Mouse (Mus musculus) fibroblast of lung, adult 2 months (primary cell): ENCODE data around the gene Thoc6.

Source experiments
- DNase-seq: peaks from one replicate; pipeline ENCODE4 v3.0.0-alpha.2; 2011; ENCODE audit warnings: low read depth

Thoc6 gene

DNA sequence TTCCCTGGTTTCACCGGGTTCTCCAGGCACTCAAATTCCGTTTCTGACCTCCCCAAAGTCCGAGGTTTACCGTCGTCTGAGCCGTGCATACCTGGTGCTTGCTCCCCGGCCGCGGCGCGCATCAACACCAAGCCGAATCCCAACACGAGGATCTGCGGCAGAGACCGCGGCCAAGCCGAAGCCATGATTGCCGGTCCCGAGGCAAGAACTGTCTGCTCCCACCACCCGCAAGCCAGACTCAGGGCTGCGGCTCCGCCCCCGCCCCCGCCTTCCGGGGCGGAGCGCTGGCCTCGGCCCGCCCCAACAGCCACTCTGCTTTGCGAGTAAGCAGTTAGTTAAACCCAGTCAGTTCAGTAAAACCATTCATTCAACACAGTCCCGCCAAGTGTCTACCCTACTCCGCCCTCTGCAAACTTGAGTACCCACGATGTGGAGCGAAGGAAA is 3.6 kb upstream of the Thoc6 start, which contains the start of gene Tnfrsf12a:
TSS of gene Tnfrsf12a (minus strand) at position 233 of the 444 bp plus-strand sequence.
- peak; percentile 80 for DNase-seq

DNA sequence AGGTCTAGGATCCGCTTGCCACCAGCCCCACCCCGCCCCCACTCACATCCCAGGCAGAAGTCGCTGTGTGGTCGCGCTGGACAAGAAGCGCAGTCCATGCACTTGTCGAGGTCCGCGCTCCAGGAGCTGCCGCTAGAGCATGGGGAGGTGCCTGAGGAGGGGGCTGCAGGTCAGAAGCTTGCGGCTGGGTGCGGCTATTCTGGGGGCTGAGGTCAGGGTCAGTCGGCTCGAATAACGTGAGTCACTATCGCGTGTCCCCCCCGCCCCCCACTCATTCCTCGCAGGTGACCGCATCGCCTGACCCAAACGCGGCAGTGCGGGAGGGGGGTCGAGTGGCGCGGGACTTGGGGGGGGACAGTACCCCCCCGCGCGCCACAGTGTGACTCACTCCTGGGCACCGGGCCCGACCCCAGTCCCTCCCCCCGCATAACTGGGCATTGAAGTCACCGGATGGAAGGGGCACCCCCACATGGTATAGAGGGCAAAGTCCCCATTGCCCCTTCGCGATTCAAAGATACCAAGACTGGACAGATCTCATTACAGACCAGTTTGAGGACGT is 2.9 kb upstream of the Thoc6 start:
- DNase-seq, result peak; percentile 24

DNA sequence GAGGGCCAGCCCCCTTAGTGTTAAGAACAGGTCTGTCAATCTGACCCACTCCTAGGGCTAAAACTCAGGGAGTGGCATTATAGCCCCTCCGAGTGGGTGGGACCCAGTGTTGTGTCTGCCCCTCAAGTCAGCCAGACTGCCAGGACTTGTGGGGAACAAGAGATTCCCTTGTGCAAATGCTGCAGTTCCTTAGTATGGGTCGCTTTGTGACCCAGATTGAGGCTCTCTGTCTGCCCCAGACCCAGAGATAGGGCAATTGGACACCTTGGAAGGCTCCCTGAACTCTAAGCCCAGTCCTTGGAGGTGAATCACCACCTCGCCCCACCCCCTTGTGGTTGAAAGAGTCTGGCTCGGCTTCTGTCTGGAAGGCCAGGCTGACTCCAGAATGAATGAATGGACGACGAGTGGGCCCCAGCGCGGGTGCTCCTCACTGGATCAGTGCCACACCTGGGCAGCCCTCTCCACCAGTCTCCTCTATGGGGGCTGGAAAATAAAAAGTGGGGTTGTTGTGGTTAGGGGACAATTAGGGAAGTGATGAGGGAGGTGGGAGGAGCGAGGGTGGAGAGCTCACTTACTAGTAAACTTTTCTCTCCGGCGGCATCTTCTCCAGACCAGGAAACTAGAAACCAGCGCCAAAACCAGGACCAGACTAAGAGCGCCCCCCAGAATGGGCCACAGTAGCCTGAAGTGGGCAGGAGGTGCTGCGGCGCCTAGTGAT is 2.0 kb upstream of the Thoc6 start:
- DNase-seq, result peak; percentile 94

DNA sequence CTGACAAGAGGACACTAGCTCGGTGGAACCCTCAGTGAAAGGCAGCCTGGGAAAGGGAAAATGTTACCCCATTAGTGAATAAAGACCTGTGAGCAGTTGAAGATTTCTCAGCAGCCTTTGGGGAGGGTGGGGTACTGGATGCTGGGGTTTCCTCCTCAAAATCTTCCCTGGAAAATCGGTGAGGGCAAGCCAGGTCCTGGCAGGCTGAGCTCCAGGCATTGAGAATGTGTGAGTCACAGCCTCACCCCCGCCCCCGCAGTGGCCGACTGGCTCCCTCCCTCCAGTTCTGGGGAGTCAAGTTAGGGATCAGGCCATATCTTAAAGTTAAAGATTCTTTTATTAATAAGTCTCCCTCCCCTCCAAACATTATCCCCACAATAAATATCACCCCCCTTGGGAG is 1.4 kb upstream of the Thoc6 start:
- no peak for DNase-seq

DNA sequence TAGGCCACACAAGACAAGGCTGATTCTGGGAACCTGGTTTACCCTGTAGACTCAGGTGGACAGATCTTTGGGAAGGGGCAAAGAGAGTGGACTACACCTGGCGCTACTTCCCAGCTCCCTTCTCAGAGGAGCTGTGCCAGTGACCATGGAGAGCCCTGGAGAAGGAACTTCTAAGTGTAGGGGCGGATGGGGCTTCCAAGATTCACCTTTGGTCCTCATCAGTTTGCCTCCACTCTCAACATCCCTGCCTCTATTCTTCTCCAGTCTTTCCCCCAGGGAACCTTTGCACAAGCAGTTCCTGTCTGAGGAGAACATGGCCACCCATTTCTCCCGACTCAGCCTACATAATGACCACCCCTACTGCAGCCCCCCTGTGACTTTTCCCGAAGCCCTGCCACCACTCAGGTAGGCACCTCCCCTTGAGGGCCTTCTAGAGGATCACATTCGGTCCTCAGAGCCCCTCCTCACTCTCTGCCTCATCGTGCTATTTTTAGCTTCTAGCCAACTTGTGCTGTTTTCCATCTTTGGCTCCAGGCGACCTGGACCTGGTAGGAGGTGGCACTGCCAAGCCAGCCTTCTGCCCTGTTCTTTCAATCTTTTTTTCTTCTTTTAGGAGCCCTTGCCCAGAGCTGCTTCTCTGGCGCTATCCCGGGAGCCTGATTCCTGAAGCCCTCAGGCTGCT is 730 bp upstream of the Thoc6 start:
- DNase-seq, result no peak

DNA sequence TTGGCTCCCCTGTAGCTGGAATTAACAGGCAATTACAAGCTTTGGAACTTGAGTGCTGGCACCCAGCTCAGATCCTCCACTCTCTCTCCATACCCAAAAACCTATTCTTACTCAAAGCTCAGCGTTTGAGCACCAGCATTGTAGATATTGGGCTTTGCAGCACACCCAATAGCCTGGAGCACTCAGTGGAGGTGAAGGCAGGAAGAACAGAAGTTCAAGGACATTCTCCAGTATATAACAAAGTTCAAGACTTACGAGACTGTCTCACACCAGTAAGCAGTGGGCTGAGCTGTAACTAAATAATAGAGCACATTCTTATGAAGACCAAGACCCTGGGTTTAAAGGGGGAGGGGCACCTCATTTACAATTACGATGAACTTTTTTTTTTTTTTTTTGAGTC is 921 bp downstream of the Thoc6 start:
- DNase-seq, result no peak

DNA sequence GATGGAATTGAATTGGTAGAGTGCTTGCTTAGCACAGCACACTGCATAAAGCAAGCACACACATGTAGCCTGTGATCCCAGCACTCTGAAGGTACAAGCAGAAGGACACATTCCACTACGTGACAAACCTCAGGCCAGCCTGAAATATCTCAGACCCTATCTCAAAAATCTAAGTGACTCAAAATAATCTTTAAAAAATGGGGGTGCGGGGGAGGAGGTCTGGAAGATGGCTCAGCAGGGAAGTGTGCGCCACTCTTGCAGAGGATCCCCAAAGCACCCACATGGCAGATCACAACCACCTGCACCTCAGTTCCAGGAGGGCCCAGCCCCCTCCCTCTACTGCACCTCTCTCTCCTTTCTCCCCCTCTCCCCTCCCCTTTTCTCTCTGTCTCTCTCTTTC is 2.2 kb downstream of the Thoc6 start:
- no peak for DNase-seq

DNA sequence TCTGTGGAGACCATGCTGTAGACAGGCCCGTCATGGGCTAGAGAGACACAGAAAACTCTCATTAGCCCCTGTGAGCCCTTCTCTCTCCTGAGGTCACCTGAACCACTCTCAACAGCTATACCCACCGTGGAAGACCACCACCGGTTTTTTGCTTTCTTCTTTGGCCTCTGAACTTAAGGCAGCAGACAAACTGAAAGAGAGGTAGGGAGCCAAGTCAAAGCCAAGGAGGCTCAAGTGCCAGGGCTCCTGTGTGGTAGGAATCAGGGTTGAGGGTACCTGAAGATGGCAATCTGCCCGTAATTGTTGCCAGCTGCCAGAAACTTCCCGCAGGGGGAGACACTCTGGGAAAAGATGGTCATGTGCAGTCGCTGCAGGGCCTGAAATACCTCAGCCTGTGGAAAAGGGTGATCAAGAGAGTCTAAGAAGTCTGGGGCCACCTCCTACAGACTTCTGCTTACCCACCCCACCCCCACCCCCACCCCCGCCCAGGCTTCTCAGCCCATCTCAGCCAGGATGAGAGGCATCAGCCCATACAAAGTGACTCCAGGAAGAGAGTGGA is 3.1 kb downstream of the Thoc6 start:
- no peak for DNase-seq

DNA sequence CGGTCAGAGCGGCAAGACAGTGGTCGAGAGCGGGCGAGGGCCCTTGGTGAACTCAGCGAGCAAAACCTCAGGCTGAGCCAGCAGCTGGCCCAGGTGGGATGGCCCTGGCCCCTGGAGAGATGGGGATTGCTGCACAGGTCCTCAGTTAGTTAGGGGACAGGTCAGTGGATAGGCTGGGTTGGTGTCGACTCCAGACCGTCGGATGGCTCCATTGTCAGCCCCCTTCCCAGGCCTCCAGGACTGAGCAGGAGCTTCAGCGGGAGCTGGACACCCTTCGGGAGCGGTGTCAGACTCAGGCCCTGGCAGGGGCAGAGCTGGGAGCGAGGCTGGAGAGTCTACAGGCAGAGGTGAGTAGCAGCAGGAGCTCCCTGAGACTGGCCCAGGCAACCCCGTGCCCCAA is 8.2 kb downstream of the Thoc6 start:
- DNase-seq, result no peak

DNA sequence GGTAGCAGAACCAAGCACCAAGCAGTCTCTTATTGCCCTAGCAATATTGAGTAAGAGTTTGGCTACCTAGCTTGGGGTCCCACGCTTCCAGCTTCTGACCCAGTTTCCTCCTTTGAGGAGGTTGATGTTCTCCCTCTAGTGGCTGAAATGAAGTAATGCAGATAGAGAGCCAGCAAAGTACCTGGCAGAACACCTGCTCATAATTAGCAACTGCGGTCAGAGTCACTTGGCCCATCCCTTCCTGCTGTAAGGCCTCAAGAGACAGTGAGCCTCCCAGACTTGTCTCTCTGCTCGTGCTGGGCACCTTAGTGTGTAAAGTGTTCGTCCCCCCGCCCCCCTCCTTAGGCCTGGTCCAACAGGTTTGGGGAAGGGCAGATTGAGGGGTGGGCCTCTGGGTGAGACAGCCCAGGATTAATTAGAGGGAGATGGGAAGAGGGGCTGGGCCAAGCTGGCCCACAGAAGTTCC is 9.1 kb downstream of the Thoc6 start:
- no peak for DNase-seq

DNA sequence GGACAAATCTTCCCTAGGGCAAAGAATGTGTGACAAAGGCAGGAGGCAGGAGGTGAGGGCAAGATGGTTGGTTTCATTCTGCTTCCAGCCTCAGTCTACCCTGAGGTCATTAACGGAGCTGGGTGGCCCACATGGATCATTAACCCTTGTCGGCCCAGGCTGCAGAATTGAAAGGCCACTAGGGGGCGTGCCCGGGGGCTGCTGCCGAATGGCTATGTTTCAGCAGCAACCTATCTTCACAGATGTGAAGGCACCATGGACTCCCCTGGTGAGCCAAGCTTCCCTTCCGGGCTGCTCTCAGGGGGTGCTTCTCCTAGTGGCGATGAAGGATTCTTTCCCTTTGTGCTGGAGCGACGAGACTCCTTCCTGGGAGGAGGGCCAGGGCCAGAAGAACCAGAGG is 12.2 kb downstream of the Thoc6 start:
- no peak for DNase-seq

DNA sequence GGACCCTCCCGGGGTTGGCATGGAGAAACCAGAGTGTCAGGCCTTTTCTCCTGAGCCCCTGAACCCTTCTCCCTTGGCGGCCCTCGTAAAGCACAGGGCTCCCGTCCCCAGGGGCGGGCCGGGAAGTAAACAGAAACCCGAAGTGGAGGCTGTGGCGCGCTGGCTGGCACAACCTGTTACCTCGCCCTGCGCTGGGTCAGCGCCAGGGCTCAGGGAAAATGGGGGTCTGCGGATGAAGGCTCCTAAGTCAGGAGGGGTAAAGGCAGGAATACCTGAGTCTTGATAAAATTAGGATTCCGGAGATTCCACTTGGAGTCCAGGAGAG is 12.8 kb downstream of the Thoc6 start:
- no peak for DNase-seq

DNA sequence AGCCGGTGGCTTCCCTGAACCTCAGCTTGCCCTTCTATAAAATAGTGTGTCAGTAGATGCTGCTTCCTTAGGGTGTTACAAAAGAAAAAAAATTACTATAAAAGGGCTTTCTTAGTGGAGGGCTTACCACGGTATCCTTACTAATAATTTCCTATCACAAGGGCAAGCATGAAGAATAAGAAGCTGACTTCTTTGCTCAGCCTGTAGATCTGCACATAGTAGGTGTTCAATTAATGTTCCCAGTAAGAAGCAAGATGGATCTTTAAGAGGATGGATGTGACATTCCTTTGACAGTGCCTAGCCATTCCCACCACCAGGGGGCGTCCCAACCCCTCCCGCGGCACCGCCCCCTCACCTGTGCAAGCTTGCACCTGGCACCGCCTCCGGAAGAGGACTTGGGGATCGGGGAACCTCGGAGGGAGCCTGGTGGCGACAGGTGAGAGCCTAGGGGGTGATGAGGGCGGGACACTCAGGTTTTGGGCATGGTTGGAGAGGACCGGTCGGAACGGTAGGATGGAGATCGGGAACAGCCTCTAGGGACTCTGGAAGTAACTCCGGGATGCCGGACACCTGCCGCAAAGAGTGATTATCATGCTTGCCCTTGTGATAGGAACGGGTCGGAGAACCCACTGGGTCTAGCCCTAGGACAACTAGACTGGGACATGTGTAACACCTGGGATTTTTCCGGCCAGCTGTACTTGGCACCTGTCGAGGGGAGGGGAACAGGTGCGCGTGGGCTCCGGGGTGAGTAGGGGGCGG is 13.4 kb downstream of the Thoc6 start, which contains the start of gene Bicdl2:
TSS of gene Bicdl2 (plus strand) at position 390 of the 759 bp plus-strand sequence.
- no peak for DNase-seq

DNA sequence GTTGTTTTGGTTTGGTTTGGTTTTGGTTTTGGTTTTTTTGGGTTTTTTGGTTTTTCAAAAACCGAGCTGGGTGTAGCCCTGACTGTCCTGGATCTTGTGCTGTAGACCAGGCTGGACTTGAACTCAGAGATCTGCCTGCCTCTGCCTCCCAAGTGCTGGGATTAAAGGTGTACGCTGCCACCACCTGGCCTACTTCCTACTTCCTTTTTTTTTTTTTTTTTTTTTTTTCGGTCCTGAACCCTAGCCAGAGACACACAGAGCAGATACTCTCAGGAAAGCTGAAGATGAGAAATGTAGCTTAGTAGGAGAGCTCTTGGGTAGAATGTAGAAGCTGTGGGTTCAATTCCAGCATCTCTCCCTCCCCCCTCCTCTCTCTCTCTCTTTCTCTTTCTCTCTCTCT is 15.2 kb downstream of the Thoc6 start:
- DNase-seq, result no peak

DNA sequence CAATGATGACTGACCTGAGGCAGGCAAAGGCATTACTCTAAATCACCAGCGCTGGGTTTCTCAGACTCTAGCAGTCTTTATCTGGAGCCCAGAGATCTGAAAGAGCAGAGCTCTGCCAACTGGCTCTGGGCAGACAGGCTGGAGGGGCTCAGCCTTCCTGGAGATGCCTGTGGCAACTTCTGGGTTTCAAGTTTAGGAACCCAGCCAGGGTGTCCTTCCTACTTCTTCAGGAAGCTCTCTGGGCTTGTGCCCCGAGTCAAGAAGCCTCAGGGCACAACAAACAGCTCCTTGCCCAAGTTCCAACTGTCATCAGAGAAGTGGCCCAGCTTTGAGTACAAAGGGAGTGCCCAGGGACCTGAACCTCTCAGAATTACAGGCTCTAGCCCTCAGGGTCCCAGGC is 19.3 kb downstream of the Thoc6 start:
- DNase-seq, result no peak

DNA sequence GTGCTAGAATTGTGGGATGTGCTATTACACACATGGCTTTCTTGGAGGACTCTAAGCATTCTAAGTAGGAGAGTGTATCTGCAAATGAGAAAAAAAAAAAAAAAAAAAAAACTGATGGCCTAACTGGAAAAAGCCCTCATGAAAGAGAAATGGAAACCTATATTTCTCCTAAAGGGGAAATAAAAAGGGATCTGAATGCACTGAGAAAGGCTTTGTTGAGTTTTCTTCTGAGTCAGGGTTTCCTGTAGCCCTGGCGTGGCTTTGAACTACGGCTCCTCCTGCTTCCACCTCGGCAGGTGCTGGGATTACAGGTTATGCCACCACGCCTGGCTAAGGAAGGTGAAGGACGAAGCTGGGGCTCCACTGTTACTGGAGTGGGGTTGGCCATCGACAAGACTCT is 19.7 kb downstream of the Thoc6 start:
- DNase-seq, result no peak

DNA sequence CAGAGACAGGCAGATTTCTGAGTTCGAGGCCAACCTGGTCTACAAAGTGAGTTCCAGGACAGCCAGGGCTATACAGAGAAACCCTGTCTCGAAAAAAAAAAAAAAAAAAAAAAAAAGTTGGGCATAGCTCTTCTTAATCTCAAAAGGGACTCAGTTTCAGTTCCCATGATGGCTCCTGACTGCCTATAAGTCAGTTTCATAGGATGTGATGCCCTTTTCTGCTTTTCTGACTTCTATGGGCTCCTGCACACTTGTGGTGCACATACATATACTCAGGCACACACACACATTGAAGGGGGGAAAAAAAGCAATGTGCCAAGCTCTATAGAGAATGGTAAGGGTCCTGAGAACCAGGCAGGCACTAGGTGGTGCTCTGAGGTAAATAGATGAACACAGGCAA is 20.4 kb downstream of the Thoc6 start:
- DNase-seq, result no peak

DNA sequence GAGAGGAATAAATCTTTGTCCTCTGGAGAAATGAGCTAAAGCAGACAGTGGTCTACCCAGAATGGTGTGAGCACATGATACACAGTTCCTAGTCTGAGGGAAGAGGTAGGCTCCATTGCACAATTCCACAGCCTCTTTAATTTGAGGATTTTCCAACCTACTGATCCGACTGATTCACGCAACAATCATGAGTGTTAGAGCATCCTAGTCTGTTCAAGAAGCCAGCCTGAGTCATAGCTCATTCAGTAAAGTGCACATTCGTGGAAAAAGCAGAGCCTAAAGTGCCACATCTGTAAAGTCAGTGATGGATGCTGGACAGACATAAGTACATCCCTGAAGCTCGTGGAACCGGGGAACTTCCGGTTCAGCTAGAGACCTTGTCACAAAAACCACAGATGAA is 22.3 kb downstream of the Thoc6 start:
- DNase-seq, result no peak

DNA sequence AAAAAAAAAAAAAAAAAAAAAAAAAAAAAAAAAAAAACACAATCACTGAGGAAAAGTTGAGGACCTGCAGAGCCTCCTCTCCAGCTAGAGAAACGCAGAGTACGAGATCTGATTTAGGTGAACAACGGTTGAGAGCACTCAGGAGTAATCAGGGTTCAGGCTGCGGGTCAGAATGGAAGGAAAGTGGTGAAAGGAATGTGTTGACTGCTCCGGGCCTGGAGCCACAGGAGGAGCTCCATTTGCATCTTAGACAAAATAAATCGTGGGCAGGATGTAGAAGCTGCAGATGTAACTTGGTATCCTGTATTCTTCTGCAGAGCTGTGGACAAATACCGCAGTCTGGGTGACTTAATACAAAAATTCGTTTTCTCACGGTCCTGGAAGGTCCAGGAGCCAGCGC is 27.8 kb downstream of the Thoc6 start:
- DNase-seq, result no peak

DNA sequence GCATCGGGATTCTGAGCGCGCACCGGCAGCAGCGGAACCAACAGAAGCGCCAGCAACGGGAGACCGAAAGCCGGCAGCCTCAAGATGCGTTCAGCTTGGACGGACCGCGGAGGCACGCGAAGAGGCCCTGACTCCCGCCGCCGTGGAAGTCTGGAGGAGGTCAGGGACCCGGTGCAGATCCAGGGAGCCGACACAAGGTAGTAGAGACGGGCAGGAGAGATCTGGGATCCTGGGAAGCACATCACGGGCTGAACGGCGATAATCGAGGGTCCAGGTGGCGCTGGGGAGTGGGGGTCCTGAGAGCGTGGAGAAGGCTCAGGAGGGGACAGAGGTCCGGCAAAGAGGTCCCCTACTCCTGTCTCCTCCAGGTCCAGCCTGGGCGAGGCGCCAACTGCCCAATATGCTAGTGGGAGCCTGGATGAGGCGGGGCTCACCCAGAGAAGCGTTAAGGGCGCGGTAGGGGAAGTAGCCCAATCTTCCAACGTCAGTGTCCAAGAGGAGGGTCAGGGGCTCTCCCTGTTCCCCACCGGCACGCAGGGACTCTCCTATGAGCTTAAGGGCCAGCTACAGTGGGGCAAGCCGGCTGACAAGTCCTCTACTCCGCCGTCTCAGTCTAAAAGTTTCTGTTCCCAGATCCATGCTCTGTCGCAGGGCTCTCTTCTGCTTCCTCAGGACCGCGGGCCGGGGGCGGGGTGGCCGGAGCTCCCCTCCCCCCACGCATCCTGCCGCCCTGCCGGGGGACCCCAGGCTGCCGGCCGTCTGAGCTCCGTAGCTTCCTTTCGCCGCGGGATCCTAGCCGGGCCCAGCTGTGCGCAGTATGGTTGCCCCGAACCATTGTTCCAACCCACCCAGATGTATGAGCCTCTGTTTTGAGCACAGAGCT is 28.8 kb downstream of the Thoc6 start, which contains the start of gene Mmp25:
TSS of gene Mmp25 (minus strand) at position 665 of the 883 bp plus-strand sequence.
- no peak for DNase-seq

DNA sequence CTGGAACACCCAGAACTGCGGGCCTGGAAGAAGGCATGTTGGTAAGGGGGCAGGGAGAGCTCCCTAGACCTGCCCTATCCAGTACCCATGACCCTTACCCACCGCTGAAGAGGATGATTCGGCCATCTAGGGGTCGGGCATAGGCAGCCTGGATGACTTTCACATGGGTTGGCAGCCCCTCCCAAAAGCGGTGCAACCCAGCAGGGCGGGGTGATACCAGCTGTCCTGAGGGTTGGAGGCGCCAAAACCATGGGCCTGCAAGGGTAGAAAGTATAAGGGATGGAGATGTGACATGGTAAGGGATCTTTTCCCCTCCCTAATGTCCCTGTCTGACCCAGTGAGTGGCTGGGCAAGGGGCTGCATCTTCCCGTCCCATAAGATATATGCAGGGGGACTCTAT is 42.4 kb downstream of the Thoc6 start:
- no peak for DNase-seq
